Mouse (Mus musculus): ENCODE results near the gene Stum. TPM values are rescaled to one million over a fixed set of nuclear protein-coding genes. Genes with fewer than 3 reads are reported as not detected.

Gene Stum
- total RNA-seq, 2 experiments from 2014 or later = 166 to 167 TPM

DNA sequence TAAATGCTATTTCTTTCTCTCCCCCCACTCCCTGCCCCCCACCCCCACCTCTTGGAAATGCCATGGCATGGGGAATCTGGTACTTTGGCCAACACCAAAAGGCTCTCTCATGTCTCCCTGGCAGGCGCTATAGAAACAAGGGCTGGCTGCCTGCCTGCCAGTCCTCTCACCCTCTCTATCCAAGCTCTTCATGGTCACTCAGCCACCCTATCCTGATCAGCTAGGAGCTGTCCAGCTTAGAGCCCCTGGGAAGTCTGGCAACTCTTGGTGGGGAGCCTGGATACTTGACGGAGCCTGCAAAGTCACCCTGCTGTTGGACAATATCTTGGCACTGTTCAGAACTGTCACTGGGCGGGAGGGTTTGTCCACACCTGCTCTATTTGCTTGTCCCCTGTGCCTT is 24.6 kb downstream of the Stum start:
- H3K4me3 ChIP-seq = no peak overlapping the region
- intact Hi-C loops (cut with DNase I) = no loop called here
- TF ChIP-seq CTCF (IDR thresholded peaks at IDR 0.05) = no peak
- no peak for DNase-seq (ENCODE audit: extremely low spot score in 1 of 2, low spot score in 2 of 2)
- no peak overlapping the region for H3K27ac ChIP-seq

DNA sequence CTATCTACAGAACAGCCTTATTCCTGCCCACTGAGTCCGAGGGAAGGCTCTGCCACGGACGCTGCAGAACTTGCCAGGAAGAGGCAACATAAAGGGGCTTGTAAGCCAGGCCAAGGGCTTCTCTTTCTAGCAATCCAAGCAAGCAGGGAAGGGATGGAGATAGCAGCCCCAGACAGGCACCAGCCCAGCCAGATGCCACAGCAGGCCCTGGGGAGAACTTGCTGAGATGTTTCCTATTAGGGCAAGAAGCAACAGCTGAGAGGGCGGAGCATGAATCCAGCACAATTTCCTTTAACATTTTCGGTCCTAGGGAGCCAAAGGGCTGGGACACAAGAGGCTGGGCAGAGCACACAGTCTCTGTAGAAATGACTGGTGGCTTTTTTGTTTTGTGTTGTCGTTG is 25.0 kb downstream of the Stum start:
- TF ChIP-seq CTCF (IDR thresholded peaks at IDR 0.05) = no peak
- H3K27ac ChIP-seq = no peak overlapping the region
- intact Hi-C loops (cut with DNase I) = no loop called here
- no peak overlapping the region for H3K4me3 ChIP-seq
- no peak for DNase-seq (ENCODE audit: extremely low spot score in 1 of 2, low spot score in 2 of 2)

DNA sequence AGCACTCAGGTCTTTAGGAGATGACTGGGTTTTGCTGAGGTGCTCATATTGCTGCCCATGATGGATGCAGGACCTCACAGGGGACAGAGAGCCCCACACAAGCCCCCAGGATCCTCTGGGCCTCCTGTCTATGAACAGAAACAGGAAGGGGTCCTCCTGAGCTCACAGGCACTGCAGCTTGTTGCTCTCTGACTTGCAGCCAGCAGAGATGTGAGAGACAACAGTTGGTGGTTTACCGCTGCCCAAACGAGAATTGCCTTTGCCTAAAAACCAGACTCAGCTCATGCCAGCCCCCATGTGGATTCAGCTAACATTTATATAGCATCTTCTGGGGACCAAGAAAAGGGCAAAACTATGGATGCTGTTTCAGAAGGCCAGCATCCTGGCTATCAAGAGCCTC is 33.7 kb downstream of the Stum start:
- no peak overlapping the region for H3K4me3 ChIP-seq
- TF ChIP-seq CTCF (IDR thresholded peaks at IDR 0.05) = no peak
- intact Hi-C loops (cut with DNase I) = no loop called here
- DNase-seq (ENCODE audit: extremely low spot score in 1 of 2, low spot score in 2 of 2) = no peak
- H3K27ac ChIP-seq = no peak overlapping the region

GRCm38 (mm10) chr1:180444411-180444810 is 38.9 kb downstream of the Stum start:
- intact Hi-C loops (cut with DNase I) = no loop called here
- H3K27ac ChIP-seq = no peak overlapping the region
- TF ChIP-seq CTCF (IDR thresholded peaks at IDR 0.05) = no peak

DNA sequence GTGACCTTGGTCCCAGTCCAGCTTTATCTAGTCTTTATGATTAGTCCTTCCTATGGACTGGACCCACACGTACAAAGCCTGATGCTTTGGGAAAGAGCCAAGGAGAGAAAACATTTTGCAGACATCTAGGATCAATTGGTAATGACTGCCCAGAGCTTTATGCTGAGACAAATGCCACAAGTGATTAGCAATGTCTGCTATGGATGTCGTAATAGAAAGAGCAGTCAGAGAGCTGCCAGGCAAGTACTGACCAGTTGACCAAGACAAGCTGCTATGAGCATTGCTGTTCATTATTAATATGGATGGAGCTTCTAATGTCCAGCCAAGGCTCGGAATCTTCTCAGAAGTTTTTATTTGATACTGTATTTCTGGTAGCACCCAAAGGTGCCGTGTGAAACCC is 43.8 kb downstream of the Stum start:
- intact Hi-C loops (cut with DNase I) = no loop called here
- no peak for TF ChIP-seq CTCF (IDR thresholded peaks at IDR 0.05)
- DNase-seq (ENCODE audit: extremely low spot score in 1 of 2, low spot score in 2 of 2) = no peak
- no peak overlapping the region for H3K4me3 ChIP-seq
- no peak overlapping the region for H3K27ac ChIP-seq

More at GRCm38 (mm10) chr1:180444411-180444810, 38.9 kb downstream of the Stum start:
- no peak for DNase-seq (ENCODE audit: extremely low spot score in 1 of 2, low spot score in 2 of 2)
- H3K4me3 ChIP-seq = no peak overlapping the region

- H3K27ac ChIP-seq = no peak overlapping the region
- DNase-seq (ENCODE audit: extremely low spot score in 1 of 2, low spot score in 2 of 2) = no peak
- H3K4me3 ChIP-seq = no peak overlapping the region
- TF ChIP-seq CTCF (IDR thresholded peaks at IDR 0.05) = no peak
- intact Hi-C loops (cut with DNase I) = loop anchor here (1.0 to 5.0 kb wide), 4 partner anchors 49 to 330 kb away; partner anchors contain the start of gene Parp1
These were observed 48.4 kb downstream of the Stum start for GRCm38 (mm10) chr1:180434925-180435324.

DNA sequence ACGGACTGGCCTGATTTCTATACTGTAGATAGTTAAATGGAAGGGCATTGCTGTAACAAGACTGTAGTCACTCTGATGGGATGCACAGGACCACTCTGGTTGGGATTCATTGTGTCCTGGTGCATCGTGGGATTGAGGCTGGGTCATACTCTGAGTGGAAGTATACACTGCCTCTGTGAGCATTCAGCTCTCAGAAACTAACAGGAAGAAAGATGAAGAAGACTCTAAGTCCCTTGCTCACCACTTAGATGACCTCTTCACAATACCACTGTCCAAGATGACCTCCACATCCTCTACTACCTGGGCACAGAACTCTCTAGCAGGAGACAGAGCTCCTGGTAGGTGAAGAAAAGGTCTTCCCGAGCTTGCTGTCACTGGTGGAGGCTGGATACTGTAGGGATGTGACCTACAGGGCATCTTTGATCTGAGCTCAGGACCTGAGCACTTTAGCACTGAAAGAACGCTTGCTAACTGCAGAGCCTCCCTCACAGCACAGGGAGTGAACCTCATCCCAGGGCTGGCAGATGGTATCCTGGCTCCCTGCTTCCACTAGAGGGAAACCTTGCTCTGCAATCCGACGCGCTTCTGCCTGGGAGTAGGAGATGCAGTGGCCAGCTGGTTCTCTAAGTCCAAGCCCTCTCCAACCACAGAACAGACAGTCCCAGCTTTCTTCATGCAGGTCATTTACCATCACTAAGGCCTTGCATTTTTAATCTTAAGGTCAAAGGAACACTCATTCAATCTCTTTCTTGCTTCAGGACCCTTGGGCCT is 49.3 kb downstream of the Stum start:
- Histone ChIP-seq H3K4me3 (no peak overlapping the region), H3K27ac (no peak overlapping the region)
- DNase-seq (ENCODE audit: extremely low spot score in 1 of 2, low spot score in 2 of 2) = peak; percentile 67 to 68
- TF ChIP-seq CTCF (IDR thresholded peaks at IDR 0.05) = peak; percentile 86
- intact Hi-C loops (cut with DNase I) = loop anchor here (1.0 to 5.0 kb wide), 4 partner anchors 50 to 331 kb away; partner anchors contain the start of gene Parp1

DNA sequence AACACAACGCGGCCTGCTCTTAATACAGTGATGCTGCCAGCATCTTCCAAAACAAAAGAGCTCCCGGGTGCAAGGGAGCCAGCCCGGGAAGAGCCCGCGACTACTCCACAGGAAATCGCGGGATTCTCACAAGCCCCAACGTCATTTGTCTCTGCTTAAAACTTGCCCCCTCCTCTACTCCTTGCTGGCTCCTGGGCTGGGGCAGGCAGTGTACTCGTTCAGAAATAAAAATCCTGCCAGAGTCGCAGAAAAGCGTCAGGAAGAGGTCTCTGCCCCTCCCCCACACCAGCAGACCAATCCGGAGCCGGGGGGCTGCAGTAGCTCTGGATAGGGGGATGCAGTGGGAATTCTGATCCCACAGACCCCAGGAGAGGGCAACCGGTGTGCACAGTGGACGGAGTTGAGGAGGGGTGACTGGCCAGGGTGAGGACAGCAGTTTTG is 50.2 kb downstream of the Stum start:
- no peak for DNase-seq (ENCODE audit: extremely low spot score in 1 of 2, low spot score in 2 of 2)
- H3K4me3 ChIP-seq = no peak overlapping the region
- no peak overlapping the region for H3K27ac ChIP-seq
- intact Hi-C loops (cut with DNase I) = loop anchor here (5.0 kb wide), 1 partner anchor 134 kb away; the partner anchor contains the start of gene Parp1
- no peak for TF ChIP-seq CTCF (IDR thresholded peaks at IDR 0.05)

DNA sequence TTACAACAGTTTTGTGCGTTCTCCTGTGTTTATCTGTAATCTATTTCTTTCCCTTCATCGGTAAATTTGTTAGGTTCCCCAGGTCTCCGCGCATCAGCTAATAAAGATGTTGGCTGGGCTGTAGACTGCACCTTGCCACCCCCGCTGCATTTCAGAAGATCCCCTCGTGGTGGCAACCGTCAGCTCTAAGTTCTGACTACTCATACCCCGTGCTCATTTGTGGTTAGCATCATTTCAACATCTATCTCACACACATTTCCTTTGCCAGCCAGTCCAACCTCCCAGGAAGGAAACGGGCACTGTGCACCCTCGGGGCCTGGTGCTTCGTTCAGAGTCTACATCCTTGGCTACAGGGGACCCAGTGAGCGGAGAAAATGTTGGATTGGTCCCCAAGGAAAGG is 51.5 kb downstream of the Stum start:
- intact Hi-C loops (cut with DNase I) = loop anchor here (5.0 kb wide), 1 partner anchor 135 kb away; the partner anchor contains the start of gene Parp1

DNA sequence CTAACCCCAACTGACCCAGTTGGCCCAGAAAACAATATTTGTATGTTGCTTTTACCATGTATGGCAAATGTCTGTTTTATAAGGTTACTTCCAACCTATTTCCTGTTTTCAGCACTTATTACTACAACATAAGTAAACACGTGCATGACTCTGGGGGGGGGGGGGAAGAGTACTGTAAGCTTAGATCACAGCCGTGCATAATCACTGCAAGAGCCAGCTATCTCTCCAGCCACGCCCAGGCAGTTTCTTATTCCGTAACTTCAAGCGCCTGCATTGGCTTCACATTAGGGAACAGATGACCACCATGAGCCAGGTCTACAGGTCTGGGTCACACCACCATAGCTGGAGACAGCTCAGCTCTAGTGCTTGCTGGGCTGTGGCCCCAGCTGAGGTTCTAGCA is 53.5 kb downstream of the Stum start:
- intact Hi-C loops (cut with DNase I) = loop anchor here (5.0 kb wide), 1 partner anchor 137 kb away; the partner anchor contains the start of gene Parp1
- no peak for DNase-seq (ENCODE audit: extremely low spot score in 1 of 2, low spot score in 2 of 2)
- TF ChIP-seq CTCF (IDR thresholded peaks at IDR 0.05) = no peak
- Histone ChIP-seq H3K4me3 (no peak overlapping the region), H3K27ac (no peak overlapping the region)

More for the DNA sequence above, 51.5 kb downstream of the Stum start:
- Histone ChIP-seq H3K4me3 (no peak overlapping the region), H3K27ac (no peak overlapping the region)
- TF ChIP-seq CTCF (IDR thresholded peaks at IDR 0.05) = peak; percentile 35
- no peak for DNase-seq (ENCODE audit: extremely low spot score in 1 of 2, low spot score in 2 of 2)

- H3K27ac ChIP-seq = no peak overlapping the region
- intact Hi-C loops (cut with DNase I) = loop anchor here (1.0 kb wide), 1 partner anchor 161 kb away; no protein-coding TSS in a partner anchor
- no peak for DNase-seq (ENCODE audit: extremely low spot score in 1 of 2, low spot score in 2 of 2)
- no peak for TF ChIP-seq CTCF (IDR thresholded peaks at IDR 0.05)
- no peak overlapping the region for H3K4me3 ChIP-seq
These were observed 54.4 kb downstream of the Stum start for GRCm38 (mm10) chr1:180428871-180429270.

GRCm38 (mm10) chr1:180428101-180428712 is 55.1 kb downstream of the Stum start:
- intact Hi-C loops (cut with DNase I) = loop anchor here (1.0 kb wide), 1 partner anchor 160 kb away; no protein-coding TSS in a partner anchor
- Histone ChIP-seq H3K27ac (peak overlapping the region; percentile 37; the same call in 1 of the 2 replicates), H3K4me3 (no peak overlapping the region)
- peak; percentile 100 for TF ChIP-seq CTCF (IDR thresholded peaks at IDR 0.05)
- DNase-seq (ENCODE audit: extremely low spot score in 1 of 2, low spot score in 2 of 2) = peak; percentile 61 to 64
